ENCODE assay signal across 8 mouse cellular contexts in genomic region chr2:166426960-166427359, GRCm38 (mm10).
DNase-seq lines count a peak whose midpoint lies in the region; ATAC-seq and TF ChIP-seq lines count a peak whose summit lies in the region.

No protein-coding gene starts in this region.

- no peak overlapping the region for H3K4me3 ChIP-seq in neural tube, embryonic 11.5 days (ENCODE audit: low read depth, low read length)
- no peak overlapping the region for H3K4me3 ChIP-seq in liver, postnatal 0 days (ENCODE audit: low read depth, low read length)

- no peak for TF ChIP-seq CTCF in liver, postnatal 0 days (IDR thresholded peaks at IDR 0.05; ENCODE audit: low read depth)

- no peak for TF ChIP-seq EP300 in liver, postnatal 0 days (IDR thresholded peaks at IDR 0.05; ENCODE audit: low read depth)

- no peak overlapping the region for H3K9ac ChIP-seq in neural tube, embryonic 11.5 days (ENCODE audit: low read length)
- no peak overlapping the region for H3K9ac ChIP-seq in liver, postnatal 0 days (replicated peaks)

- no peak overlapping the region for H3K4me2 ChIP-seq in neural tube, embryonic 11.5 days (ENCODE audit: low read depth)
- H3K4me2 ChIP-seq in liver, postnatal 0 days (ENCODE audit: low read depth, low read length) = no peak overlapping the region

- no peaks in the 10 kb centered on the region for H3K27me3 ChIP-seq in neural tube, embryonic 11.5 days (ENCODE audit: control insufficient read depth, insufficient read depth, low read length)
- no peaks in the 10 kb centered on the region for H3K27me3 ChIP-seq in liver, postnatal 0 days (ENCODE audit: insufficient read depth, low read length)

- H3K36me3 ChIP-seq in neural tube, embryonic 11.5 days (ENCODE audit: control insufficient read depth, insufficient read depth, low read length) = no peaks in the 10 kb centered on the region
- H3K36me3 ChIP-seq in liver, postnatal 0 days (replicated peaks; ENCODE audit: insufficient read depth, low read length) = no peaks in the 10 kb centered on the region

- WGBS in neural tube, embryonic 11.5 days = 63% methylated on average over 10 of the region's 10 CpGs
- WGBS in liver, postnatal 0 days (ENCODE audit: insufficient replicate concordance) = 68% methylated on average over 10 of the region's 10 CpGs

- no peak for ATAC-seq in neural tube, embryonic 11.5 days (ENCODE audit: insufficient read depth, low FRiP score, low TSS enrichment)
- no peak for ATAC-seq in liver, postnatal 0 days

- H3K4me1 ChIP-seq in neural tube, embryonic 11.5 days (ENCODE audit: control insufficient read depth, insufficient read depth, low read length) = 0 out of 2 replicates have a peak, but pooled peaks cover 2% of the 10 kb centered on the region
- no peaks in the 10 kb centered on the region for H3K4me1 ChIP-seq in liver, postnatal 0 days (ENCODE audit: insufficient read depth)

- peak; percentile 75 for DNase-seq in ovary, adult 18-20 months (ENCODE audit: low spot score)
- DNase-seq in ovary, postnatal 10 days (ENCODE audit: low spot score) = no peak
- DNase-seq in gastrocnemius, postnatal 10 days = peak; percentile 39
- peak; percentile 56 for DNase-seq in kidney, adult 9 months
- DNase-seq in neural tube, embryonic 11.5 days (ENCODE audit: low spot score) = peak; percentile 59
- no peak for DNase-seq in liver, postnatal 0 days
- no peak for DNase-seq in cerebellum, postnatal 14 days
- DNase-seq in right cerebral cortex, postnatal 4 days = no peak

- no peaks in the 10 kb centered on the region for H3K9me3 ChIP-seq in neural tube, embryonic 11.5 days (ENCODE audit: control insufficient read depth, low read length)
- H3K9me3 ChIP-seq in liver, postnatal 0 days (ENCODE audit: low read length) = no peaks in the 10 kb centered on the region

- H3K27ac ChIP-seq in neural tube, embryonic 11.5 days (ENCODE audit: low read depth, low read length) = no peak overlapping the region
- no peak overlapping the region for H3K27ac ChIP-seq in liver, postnatal 0 days (ENCODE audit: low read depth)

Comparison
In these comparisons a context has a peak if more than half of its experiments do, and no peak if none do; other contexts are left out.
1. DNase-seq: peak in ovary, adult 18-20 months (single experiment), gastrocnemius, postnatal 10 days (single experiment), kidney, adult 9 months (single experiment) and neural tube, embryonic 11.5 days (single experiment); none in ovary, postnatal 10 days (single experiment), liver, postnatal 0 days (single experiment), cerebellum, postnatal 14 days (0 of 2) and right cerebral cortex, postnatal 4 days (single experiment).